Mouse (Mus musculus) heart, postnatal 4 days (tissue): ENCODE measurements around the gene Lgr4. TPM values are rescaled to one million over a fixed set of nuclear protein-coding genes. Genes with fewer than 3 reads are reported as not detected.

Experiments
- DNase-seq: peaks from one replicate; pipeline ENCODE4 v3.0.0; 2021
- total RNA-seq, 2 experiments: library from RNA; stranded (reverse); gene quantifications; 2 replicates each; pipeline ENCODE4 v1.2.3; 2021

Lgr4 gene
- total RNA-seq, 2 experiments from 2014 or later: 44.6 to 49.1 TPM

DNA sequence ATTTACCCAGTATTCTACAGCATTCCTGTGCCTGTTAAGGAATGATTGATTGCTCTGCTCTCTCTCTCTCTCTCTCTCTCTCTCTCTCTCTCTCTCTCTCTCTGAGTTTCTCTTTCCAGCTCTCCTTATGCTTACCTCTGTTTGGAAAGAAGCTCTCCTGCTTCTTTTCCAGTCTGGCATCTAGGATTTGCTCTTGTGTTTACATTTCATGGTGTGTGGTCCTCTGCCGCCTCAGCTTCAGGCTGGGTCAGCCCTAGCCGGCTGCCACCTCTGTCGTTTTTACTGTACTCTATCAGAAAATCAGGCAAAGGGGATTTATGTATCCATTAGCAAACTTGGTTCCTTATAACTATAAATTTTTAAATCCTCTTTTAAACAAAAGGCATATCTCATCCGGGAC is 118.8 kb downstream of the Lgr4 start:
- no peak for DNase-seq

DNA sequence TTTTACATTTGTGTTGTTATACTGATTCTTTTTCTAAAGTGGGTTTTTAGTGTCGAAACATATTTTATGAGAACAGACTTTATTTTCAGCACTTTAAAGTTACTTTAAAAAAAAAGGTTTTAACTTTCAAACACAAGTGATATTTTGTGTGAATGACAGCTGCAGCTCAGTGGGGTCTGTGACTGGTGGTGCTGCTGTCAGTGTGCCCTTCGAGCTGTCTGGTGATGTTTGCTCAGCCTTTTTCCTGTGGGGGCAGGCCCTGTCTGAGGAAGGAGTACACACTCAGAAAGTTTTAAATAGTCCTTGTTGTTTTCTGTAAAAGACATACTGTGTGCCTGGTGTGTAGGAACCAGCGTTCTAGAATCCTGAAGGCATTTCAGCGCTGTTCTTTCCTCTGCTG is 119.2 kb downstream of the Lgr4 start:
- no peak for DNase-seq

DNA sequence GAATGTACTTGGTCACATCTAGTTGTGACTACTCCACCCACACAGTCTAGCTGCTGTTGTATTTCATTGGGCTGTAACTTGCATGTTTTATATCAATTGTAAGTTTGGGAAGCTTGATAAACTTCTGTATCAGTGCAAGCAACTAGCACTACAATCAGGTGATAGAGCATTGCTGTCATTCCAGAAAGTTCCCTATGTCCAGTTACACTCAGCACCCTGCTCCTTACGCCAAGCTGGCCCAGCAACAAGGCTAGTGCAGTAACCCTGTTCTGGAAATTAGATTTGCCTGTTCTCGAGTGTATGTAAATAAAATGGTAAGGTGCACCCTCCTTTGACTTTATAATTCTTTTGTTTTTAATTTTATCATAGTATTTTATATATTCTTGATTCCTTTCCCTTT is 119.8 kb downstream of the Lgr4 start:
- no peak for DNase-seq

DNA sequence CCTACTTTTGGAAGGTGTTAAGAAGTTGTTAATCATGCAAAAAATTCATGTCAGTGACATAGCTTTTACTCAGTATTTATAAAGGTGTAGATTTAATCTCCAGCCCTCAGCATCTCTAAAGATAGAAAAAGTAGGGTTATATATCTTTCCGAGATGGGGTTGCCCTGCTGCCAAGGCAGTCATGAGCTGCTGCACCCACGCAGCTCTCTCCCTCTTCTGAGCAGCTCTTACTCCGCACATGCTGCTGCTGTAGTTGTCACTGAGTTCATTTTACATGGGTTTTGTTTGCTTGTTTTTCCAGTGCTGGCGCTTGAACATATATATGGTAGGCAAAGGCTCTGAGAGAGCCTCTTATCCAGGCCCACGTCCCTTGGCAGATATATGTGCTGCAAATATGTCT is 120.9 kb downstream of the Lgr4 start:
- DNase-seq: no peak

DNA sequence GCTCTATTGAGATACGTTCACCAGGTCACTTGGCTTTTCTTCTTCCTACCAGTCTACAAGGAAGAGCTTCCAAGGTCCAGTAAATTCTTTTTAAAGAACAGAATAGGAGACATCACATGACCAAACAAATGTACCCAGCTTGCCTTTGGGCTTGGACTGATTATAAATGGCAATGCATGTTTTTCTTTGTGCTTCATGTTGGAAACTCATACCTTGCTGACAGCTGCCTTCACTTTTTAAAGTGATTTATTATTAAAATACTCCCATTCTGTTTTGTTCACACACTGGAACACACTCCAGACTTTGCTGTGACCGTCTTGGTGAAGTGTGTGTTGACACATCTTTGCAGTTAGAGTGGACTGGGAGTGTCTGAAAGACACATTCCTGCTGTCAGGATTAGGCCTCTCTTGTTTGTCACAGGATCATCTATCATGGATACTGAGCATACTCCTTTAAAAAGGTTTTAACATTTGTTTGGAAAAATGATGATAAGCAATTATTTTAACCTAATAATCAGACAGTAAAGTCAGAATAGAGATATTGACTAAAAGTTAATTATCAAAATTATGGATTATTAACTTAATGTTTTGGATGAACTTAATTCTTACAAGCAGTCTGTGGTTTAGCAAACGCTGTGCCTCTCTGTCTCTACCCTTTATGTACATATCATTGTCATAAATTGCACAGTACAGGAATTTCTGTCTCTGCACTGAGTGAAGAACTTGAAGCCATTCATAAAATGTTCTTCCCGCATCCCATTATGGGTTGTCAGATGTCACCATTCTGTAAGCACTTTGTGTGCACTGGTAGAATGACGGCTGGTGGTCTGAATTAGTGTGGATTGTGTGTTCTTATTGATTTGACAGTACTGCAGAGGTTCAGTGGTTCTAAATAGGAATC is 125.7 kb downstream of the Lgr4 start:
- DNase-seq: no peak

DNA sequence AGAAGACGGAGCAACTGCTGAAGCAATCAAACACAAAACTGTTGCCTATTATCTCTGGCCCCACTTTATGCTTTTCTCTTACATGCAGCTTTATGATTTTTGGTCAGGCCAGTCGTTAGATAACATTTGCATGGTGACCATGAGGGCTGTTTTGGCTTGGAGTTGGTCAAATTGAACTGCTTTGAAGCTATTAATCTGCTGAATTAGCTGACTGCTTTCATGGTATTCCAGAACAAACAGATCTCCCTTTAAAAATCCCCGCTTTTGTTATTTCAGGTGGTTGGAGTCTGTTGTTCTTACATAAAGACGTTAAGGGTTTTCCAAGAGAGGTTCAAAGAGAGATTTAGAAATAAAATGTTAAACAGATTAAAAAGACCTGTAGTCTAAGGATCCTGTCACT is 141.0 kb downstream of the Lgr4 start:
- no peak for DNase-seq

DNA sequence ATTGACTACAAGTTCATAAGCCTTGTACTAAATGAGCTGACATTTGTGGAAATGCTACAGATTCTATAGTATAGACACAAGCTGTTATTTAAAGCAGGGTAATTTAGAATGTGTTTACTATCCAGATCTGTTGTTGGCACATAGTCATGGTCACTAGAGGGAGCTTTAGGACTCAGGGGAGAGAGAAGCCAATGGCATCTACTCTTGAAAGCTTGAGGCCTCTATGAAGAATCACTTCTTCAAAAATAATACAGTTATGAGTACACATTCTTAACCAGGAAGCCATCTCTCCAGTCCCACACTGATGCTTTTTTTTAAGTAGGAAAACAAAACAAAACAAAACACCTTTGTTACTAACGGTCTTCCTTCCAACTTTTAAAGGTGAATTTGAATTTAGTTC is 145.7 kb downstream of the Lgr4 start:
- no peak for DNase-seq

Other genes starting within 250 kb of the Lgr4 start
- gene Bdnf, start 242.9 kb upstream of the Lgr4 start, total RNA-seq: under 1 TPM; 0.47 to 0.67 TPM
- 10 to 100 TPM; 55.2 to 57.5 TPM for gene Lin7c, start 26.8 kb upstream of the Lgr4 start, total RNA-seq
- 10 to 100 TPM; 25.8 to 27.3 TPM for gene Ccdc34, start 100.2 kb downstream of the Lgr4 start, total RNA-seq